Mouse (Mus musculus) kidney, embryonic 16.5 days (tissue): ENCODE measurements around the gene Itga4. TPM values are rescaled to one million over a fixed set of nuclear protein-coding genes. Genes with fewer than 3 reads are reported as not detected.
A peak's percentile ranks its signal among the peaks of the same experiment; 100 is the strongest.

ENCODE experiments used
- ATAC-seq: fragments of 200-750 bp; cut with Nextera tagmentation; 2 replicates; pipeline ENCODE4 v1.8.0; 2017; ENCODE audit warnings: moderate TSS enrichment; ENCODE audit not compliant: low FRiP score, low TSS enrichment
- H3K27ac ChIP-seq: fragments of 300-500 bp; sonication (generic); 2 replicates; pipeline ENCODE4 v1.5.1; 2014; ENCODE audit warnings: low read length
- H3K27me3 ChIP-seq: fragments of 300-500 bp; sonication (generic); 2 replicates; pipeline ENCODE4 v1.6.1; 2014; ENCODE audit warnings: low read length, control low read depth, mixed read lengths; ENCODE audit not compliant: insufficient read depth
- H3K36me3 ChIP-seq: fragments of 300-500 bp; sonication (generic); 2 replicates; pipeline ENCODE4 v1.6.1; 2014; ENCODE audit warnings: low read length, control low read depth, mixed read lengths; ENCODE audit not compliant: insufficient read depth
- H3K4me1 ChIP-seq: fragments of 300-500 bp; sonication (generic); 2 replicates; pipeline ENCODE4 v1.6.1; 2014; ENCODE audit warnings: low read length, control low read depth, mixed read lengths; ENCODE audit not compliant: insufficient read depth
- H3K4me2 ChIP-seq: fragments of 300-500 bp; sonication (generic); replicated peaks from 2 replicates; pipeline ENCODE4 v1.6.1; 2014; ENCODE audit warnings: low read depth, low read length
- H3K4me3 ChIP-seq: fragments of 300-500 bp; sonication (generic); 2 replicates; pipeline ENCODE4 v1.5.1; 2014; ENCODE audit warnings: mild to moderate bottlenecking, low read length
- H3K9ac ChIP-seq: fragments of 300-500 bp; sonication (generic); replicated peaks from 2 replicates; pipeline ENCODE4 v1.6.1; 2014; ENCODE audit warnings: low read length
- H3K9me3 ChIP-seq: fragments of 300-500 bp; sonication (generic); 2 replicates; pipeline ENCODE4 v1.6.1; 2016; ENCODE audit warnings: low read length, control low read depth
- WGBS: fragments of 180-500 bp; shearing (Covaris S2); extraction: QIAGEN DNeasy Blood & Tissue Kit; methylation state at CpG from one replicate; pipeline ENCODE4 v1.1.7; 2014; 5-methylcytosine and 5-hydroxymethylcytosine counted together
- polyA plus RNA-seq: library from polyadenylated mRNA; unstranded; fragments of >200 nt; fragmentation: Nextera tagmentation; extraction: Ambion mirVana; gene quantifications from 2 replicates; pipeline ENCODE4 v1.2.1, GENCODE M21; 2015

Itga4 gene
- polyA plus RNA-seq, 1 experiment from 2014 or later, result 4.2 TPM

DNA sequence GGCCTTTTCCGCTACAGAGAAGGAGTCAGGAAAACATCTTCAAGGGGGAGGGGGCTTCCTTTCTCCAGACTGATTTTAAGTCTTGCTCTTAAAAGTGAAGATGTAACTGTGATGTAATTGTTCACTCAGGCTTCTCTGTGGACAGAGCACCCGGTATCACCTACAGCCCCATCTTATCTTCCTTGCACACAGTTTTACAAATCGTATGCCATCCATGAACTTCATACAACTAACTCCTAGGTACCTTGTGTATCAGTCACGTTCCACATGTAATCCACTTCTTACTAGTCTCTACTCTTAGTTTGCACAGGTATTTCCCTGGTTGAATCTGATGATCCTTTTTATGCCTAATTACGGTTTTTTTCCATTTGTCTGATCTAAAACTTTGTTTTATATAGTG is 10.9 kb upstream of the Itga4 start:
- no peaks in the 10 kb centered on the region for H3K9me3 ChIP-seq
- no peaks in the 10 kb centered on the region for H3K27me3 ChIP-seq
- 87% methylated on average over 5 of the region's 5 CpGs for WGBS

DNA sequence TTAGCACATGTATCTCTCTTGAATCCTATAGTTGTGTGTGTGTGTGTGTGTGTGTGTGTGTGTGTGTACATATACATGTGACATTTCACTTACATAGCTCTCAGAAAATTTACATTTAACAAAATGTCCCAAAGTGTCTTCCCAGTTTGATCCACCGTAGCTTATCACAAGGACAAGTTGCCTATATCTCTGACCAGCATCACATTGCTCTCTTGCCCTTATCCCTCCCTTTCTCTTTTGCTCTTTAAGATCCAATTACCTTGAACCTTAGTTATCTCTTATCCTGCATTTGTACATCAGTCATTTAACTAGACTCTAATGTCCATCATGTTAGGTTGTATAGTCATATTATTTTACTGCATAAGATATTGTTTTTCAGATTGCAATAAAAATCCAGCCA is 10.5 kb upstream of the Itga4 start:
- no peak for ATAC-seq
- H3K27me3 ChIP-seq, result no peaks in the 10 kb centered on the region
- H3K4me3 ChIP-seq, result no peak overlapping the region
- no peak overlapping the region for H3K4me2 ChIP-seq
- no peak overlapping the region for H3K27ac ChIP-seq
- 100% methylated on average over 1 of the region's 1 CpGs for WGBS
- peaks cover under 1% of the 10 kb centered on the region for H3K4me1 ChIP-seq
- no peaks in the 10 kb centered on the region for H3K36me3 ChIP-seq
- H3K9ac ChIP-seq, result no peak overlapping the region
- no peaks in the 10 kb centered on the region for H3K9me3 ChIP-seq

More for the DNA sequence above, 10.9 kb upstream of the Itga4 start:
- no peaks in the 10 kb centered on the region for H3K36me3 ChIP-seq
- no peak overlapping the region for H3K4me3 ChIP-seq
- H3K4me2 ChIP-seq, result no peak overlapping the region
- H3K27ac ChIP-seq, result no peak overlapping the region
- no peaks in the 10 kb centered on the region for H3K4me1 ChIP-seq
- no peak overlapping the region for H3K9ac ChIP-seq
- no peak for ATAC-seq

DNA sequence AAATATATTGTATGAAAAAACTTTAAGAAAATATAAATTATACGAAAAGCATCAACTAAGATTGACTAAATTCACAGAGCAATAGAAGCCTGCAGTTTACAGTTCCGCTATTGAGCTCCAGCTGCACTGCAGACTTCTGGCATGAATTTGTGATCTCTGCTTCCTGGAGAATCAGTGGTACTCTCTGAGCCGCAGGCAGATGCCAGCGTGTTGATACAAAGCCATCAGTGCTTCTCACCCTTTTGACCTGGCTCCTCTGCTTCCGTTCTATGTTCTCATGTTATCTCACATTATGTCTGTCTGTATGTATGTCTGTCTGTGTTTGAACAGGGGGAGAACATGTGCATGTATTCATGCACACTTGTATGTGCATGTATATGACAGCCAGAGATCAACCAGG is 6.9 kb upstream of the Itga4 start:
- H3K4me1 ChIP-seq, result peaks cover 7% of the 10 kb centered on the region
- no peaks in the 10 kb centered on the region for H3K27me3 ChIP-seq
- H3K4me2 ChIP-seq, result no peak overlapping the region
- H3K9ac ChIP-seq, result no peak overlapping the region
- H3K27ac ChIP-seq, result no peak overlapping the region
- no peaks in the 10 kb centered on the region for H3K36me3 ChIP-seq
- no peaks in the 10 kb centered on the region for H3K9me3 ChIP-seq
- no peak overlapping the region for H3K4me3 ChIP-seq
- 56% methylated on average over 5 of the region's 5 CpGs for WGBS
- no peak for ATAC-seq

DNA sequence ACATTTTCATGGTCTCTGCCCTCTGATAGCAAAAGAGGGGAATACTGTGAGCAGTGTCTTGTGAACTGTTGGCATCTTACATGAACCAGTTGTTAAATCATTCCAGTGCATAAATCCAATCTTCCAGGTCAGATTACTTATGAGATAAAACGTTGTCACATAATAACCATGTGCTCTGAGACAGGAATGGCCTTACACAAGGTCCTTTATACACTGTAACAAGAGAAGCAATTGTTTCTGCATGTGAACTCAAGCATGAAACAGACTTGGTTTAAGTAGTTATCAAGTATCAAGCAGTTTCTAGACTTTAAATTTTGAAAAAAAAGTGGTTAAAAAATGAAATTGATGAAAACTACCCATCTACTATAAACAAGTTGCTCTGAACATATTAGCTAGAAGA is 4.7 kb upstream of the Itga4 start:
- H3K9me3 ChIP-seq, result no peaks in the 10 kb centered on the region
- no peaks in the 10 kb centered on the region for H3K27me3 ChIP-seq
- no peaks in the 10 kb centered on the region for H3K36me3 ChIP-seq
- H3K27ac ChIP-seq, result no peak overlapping the region
- no peak overlapping the region for H3K9ac ChIP-seq
- no peak overlapping the region for H3K4me3 ChIP-seq
- peaks cover 19% of the 10 kb centered on the region for H3K4me1 ChIP-seq
- WGBS, result 10% methylated on average over 1 of the region's 1 CpGs
- H3K4me2 ChIP-seq, result no peak overlapping the region
- no peak for ATAC-seq

DNA sequence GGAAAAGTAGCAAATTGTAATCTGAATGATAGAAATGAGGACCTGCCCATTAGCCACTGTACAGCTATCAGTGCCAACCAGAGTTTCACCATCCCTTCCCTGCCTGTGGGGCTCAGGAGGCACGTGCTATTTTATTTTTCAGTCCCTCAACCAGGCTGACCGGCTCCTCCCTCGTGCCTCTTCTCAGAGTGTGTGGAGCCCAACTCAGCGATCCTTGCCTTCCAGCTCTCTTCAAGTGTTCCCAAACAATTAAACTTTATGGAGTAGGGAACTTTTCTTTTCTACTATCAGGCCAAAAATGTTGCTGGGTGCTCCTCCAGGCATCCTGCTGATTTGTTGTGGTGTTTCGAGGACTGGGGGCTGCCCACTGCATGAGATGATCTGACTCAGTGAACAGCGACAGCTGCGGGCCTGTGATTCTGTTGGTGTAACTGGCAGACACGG is 1.4 kb upstream of the Itga4 start:
- Histone ChIP-seq H3K4me2 (no peak overlapping the region), H3K4me1 (peaks cover 24% of the 10 kb centered on the region), H3K36me3 (no peaks in the 10 kb centered on the region), H3K27ac (no peak overlapping the region), H3K9me3 (no peaks in the 10 kb centered on the region), H3K4me3 (no peak overlapping the region), H3K27me3 (no peaks in the 10 kb centered on the region), H3K9ac (no peak overlapping the region)
- WGBS, result 33% methylated on average over 8 of the region's 8 CpGs
- ATAC-seq, result no peak

DNA sequence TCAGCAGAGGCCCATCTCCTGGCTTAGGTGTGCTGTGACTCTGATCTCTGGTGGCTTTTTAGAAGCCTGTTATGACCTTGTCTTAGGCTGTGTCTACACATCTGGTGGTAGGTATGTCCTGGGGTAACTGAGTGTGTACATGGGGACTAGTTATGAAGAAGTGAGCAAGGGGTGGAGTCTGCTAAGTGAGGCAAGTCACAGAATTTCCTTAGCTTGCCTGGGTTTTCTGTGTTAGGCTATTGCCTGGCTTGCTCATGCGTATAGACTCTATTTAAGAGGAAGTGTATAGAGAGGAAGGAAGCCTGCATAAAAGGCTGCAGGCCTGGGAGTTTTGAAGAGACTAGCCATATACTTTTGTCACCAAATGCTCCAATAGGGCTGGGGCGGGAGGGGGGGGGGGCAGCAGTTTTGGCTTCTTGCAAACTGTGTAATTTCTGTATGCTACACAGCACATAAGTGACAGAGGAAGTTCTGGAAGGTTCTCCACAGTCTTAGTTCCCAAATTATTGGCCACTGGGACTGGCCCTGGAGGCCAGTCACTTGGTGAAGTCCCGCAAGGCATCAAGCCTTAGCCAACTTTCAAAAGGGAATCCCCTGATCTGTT is 536 bp upstream of the Itga4 start:
- H3K4me2 ChIP-seq, result peak overlapping the region; percentile 91
- ATAC-seq, result peak; percentile 62
- H3K9me3 ChIP-seq, result no peaks in the 10 kb centered on the region
- H3K4me3 ChIP-seq, result no peak overlapping the region
- 59% methylated on average over 3 of the region's 3 CpGs for WGBS
- H3K4me1 ChIP-seq, result peaks cover 24% of the 10 kb centered on the region
- no peaks in the 10 kb centered on the region for H3K36me3 ChIP-seq
- peak overlapping the region; percentile 2; the same call in 1 of the 2 replicates for H3K27ac ChIP-seq
- peak overlapping the region; percentile 68 for H3K9ac ChIP-seq
- no peaks in the 10 kb centered on the region for H3K27me3 ChIP-seq

DNA sequence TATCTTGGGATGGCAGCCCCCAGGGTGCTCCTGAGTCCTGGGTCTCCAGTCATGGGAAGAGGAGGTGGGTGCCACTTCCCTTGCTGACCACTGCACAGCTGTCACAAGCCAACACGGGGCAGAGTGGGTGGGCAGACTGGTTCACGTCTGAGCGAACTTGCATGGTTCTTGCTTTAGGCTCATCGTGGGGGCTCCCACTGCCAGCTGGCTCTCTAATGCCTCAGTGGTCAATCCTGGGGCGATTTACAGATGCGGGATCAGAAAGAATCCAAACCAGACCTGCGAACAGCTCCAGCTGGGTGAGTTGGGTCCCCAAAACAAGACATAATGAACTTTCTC is 744 bp downstream of the Itga4 start:
- H3K9me3 ChIP-seq, result no peaks in the 10 kb centered on the region
- H3K4me2 ChIP-seq, result peak overlapping the region; percentile 91
- no peaks in the 10 kb centered on the region for H3K27me3 ChIP-seq
- ATAC-seq, result peak; percentile 40
- H3K4me1 ChIP-seq, result peaks cover 17% of the 10 kb centered on the region
- peak overlapping the region; percentile 2; the same call in 1 of the 2 replicates for H3K27ac ChIP-seq
- WGBS, result 16% methylated on average over 7 of the region's 7 CpGs
- H3K4me3 ChIP-seq, result peak overlapping the region; percentile 56
- H3K36me3 ChIP-seq, result no peaks in the 10 kb centered on the region
- H3K9ac ChIP-seq, result peak overlapping the region; percentile 68

- Histone ChIP-seq H3K9me3 (no peaks in the 10 kb centered on the region), H3K4me1 (peaks cover 17% of the 10 kb centered on the region), H3K4me3 (peak overlapping the region; percentile 56), H3K27me3 (no peaks in the 10 kb centered on the region), H3K4me2 (peak overlapping the region; percentile 91), H3K27ac (no peak overlapping the region), H3K9ac (peak overlapping the region; percentile 68), H3K36me3 (no peaks in the 10 kb centered on the region)
- no peak for ATAC-seq
- WGBS, result 66% methylated on average over 1 of the region's 1 CpGs
These were observed 1.1 kb downstream of the Itga4 start for GRCm38 (mm10) chr2:79256376-79256775.

DNA sequence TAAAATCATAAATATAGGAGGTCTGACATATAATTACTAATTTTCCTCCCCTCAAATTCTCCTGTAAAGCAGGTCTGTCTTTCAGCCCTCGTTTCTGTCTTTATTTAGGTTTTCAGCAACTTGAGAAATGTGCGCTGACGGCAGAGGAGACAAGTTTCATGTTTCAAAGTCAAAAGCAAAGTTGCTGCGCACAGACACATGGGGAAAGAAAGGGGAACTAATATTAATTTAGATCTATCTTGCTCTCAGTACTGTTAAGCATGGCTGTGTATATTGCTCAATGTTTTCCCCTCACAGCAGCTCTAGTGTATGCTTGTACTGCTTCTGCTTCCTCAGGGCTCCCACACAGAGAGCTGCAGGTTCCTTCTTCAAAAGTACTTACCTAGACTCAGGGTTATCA is 1.7 kb downstream of the Itga4 start:
- no peaks in the 10 kb centered on the region for H3K9me3 ChIP-seq
- no peak overlapping the region for H3K27ac ChIP-seq
- no peaks in the 10 kb centered on the region for H3K27me3 ChIP-seq
- no peak overlapping the region for H3K9ac ChIP-seq
- H3K36me3 ChIP-seq, result no peaks in the 10 kb centered on the region
- H3K4me3 ChIP-seq, result peak overlapping the region; percentile 56
- H3K4me2 ChIP-seq, result peak overlapping the region; percentile 91; the same call in 1 of the 2 replicates
- no peak for ATAC-seq
- peaks cover 17% of the 10 kb centered on the region for H3K4me1 ChIP-seq
- 33% methylated on average over 4 of the region's 4 CpGs for WGBS

DNA sequence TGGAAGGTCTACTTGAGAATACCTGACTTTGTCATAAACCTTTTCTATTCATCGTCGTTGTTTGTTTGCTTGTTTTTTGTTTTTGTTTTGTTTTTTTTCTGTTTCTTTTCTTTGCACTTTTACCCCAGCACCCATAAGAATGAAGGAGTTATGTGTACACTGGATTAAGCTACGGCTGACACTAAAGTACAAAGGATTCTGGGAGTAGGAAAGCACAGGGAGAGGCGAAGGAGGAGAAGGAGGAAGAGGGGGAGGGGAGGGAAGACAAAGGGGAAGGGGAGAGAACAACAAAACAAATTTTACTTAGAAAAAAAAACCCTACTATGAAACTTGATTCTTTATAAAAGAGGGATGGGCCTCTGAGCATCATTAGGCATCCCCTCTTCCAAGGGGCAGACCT is 2.2 kb downstream of the Itga4 start:
- 71% methylated on average over 4 of the region's 4 CpGs for WGBS
- Histone ChIP-seq H3K27me3 (no peaks in the 10 kb centered on the region), H3K27ac (no peak overlapping the region), H3K4me1 (peaks cover 17% of the 10 kb centered on the region), H3K4me3 (no peak overlapping the region), H3K9ac (no peak overlapping the region), H3K4me2 (no peak overlapping the region), H3K9me3 (no peaks in the 10 kb centered on the region), H3K36me3 (no peaks in the 10 kb centered on the region)
- ATAC-seq, result no peak
